Mouse (Mus musculus): Measurements from ENCODE around the gene Trp53rka.

Trp53rka gene

DNA sequence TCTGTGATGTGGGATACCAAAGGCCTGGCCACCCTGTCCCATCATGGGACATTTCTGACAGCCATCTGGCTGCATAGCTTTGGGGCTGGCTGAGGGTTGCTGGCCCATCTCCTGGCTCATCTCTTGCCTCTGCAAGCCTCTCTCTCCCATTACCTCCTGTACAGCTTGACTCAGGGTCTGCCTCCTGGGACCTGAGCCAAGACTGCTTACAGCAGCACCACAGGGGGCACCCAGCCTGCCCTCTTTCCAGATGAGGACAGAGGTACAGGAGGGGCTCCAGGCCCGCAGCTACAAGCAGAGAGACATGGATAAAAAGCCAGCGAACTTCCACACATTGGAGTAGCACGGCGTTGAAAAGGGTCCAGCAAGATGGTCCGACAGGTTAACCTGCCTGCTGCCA is 6.7 kb downstream of the Trp53rka start:
- no peak for DNase-seq (ENCODE audit: low read depth, low spot score)

DNA sequence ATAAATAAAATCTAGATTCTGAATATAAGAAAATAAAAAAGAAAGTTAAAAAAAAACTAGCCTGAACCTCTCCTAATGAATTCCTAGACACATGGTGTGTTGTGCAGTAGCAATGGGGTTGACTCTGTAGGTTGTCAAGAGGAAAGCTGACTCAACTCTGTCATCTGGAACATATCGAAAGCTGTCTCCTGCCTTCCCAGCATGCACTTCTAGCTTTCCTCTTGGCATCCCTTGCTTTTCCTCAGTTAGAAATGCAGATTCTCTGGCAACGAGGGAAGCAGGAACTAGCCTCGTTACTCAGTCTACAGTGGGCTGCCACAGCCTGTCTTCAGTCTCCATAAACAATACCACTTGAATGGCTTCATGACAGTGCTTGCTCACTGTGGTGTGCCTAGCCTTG is 7.3 kb downstream of the Trp53rka start:
- DNase-seq (ENCODE audit: low read depth, low spot score) = no peak

DNA sequence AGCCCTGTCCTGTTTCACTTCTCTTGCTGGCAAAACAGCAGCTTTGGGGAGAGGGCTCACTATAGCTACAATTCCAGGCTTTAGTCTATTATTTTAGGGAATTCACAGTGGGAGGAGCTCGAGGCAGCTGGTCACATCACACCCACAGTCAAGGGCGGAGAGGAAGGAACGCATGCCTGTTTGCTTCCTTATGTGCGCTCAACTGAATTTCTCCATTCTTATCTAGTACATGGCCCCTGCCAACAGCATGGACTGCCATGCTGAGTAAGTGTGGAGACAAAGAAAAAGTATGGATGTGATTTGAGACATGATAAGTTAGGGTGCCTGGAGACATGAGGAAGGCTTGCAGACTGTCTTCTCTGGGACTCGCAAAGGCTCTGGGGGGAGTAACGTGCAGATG is 9.0 kb downstream of the Trp53rka start:
- no peak for DNase-seq (ENCODE audit: low read depth, low spot score)

DNA sequence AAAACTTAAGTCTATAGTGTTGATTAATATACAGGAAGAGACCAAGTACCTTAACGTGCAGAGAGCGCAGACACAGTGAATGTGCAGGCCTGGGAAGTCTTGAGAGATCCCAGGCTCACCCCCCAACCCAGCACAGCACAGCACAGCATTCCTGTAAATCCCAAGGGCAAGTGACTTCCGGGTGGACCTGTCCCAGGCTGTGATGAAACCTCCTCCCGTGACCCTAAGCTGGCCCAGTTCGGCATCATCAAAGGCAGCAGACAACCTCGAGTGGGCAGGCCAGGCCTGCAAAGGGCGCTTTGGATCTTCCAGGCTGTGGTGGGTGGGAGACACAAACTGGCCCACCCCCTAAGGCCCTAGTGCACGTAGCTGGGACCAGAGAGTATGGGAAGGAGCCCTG is 11.1 kb downstream of the Trp53rka start:
- no peak for DNase-seq (ENCODE audit: low read depth, low spot score)

DNA sequence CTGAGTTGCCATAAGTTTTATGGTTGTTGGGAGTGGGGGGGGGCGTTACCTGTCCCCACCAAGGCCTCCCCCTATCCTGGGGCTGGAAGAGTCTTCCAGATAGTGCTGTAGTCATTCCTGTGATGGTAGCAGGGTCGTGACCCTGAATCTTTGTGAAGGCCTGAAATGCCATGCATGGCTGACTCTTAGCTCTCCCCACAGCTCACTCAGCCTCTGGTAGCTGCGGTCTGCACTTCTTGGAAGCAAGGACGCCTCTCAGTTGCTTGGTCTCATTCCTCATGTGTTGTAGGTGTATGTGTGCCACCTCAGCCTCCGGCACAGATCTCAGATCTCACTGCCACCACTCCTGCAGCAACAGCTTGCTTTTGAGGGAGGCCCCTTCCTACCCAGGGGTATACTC is 17.3 kb downstream of the Trp53rka start:
- no peak for DNase-seq (ENCODE audit: low read depth, low spot score)

DNA sequence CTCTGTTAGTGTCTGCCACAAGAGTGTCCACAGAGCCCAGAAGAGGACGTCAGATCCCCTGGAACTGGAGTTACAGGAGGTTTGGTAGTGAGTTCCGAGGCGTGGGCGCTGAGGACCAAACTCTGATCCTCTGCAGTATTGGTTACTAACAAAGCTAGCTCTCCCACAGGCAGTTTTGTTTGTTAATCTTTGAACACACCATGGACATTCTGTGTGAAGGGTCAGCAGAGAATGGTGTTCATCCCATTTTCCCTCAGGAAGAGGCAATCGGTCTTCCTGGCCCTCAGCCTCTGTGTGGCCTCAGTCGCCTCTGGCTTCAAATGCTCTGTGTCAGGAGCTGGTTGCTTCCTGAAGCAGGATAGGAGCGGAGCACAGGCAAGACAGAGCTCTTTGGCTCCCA is 17.7 kb downstream of the Trp53rka start:
- DNase-seq (ENCODE audit: low read depth, low spot score) = no peak

DNA sequence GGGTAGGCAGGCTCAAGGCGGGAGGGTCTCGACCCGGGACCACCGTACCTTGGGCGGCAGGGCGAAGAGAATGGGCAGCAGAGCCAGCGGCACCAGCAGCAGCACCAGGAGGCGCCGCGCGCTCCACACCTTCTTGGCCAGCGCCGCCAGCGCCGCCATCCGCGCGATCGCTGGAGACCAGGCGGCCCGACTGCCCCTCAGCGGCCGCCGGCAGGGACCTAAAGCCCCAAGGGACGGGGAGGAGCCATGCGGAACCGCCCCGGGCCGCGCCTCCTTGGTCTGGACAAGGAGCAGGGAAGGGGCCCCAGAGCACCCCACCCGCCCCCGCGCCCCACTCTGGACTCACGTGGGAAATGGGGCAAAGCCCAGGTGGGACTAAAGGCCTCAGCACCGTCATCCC is 20.1 kb downstream of the Trp53rka start, which contains the start of gene Slc13a3:
Gene Slc13a3, minus strand, starts transcription at position 228 of the 400 bp plus-strand sequence.
- DNase-seq (ENCODE audit: low read depth, low spot score) = peak; percentile 27

DNA sequence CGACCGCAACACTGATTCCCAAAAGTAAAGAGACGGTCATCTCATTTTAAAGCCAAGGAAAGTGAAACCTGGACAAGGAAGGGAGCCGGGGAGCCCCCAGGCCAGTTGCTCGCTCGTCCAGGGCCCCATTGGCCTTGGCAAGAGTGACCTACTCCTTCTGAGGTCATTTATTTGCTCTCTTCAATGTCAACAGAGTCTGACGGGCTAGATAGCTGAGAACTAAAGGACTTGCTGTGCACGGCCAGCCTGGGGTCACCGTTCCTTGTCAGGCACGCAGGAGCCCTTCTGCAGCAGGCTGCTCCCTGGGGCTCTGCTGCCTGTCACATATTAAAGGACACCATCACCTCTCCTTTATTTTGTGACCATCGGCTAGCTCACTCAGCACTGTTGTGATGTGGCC is 21.2 kb downstream of the Trp53rka start:
- no peak for DNase-seq (ENCODE audit: low read depth, low spot score)

DNA sequence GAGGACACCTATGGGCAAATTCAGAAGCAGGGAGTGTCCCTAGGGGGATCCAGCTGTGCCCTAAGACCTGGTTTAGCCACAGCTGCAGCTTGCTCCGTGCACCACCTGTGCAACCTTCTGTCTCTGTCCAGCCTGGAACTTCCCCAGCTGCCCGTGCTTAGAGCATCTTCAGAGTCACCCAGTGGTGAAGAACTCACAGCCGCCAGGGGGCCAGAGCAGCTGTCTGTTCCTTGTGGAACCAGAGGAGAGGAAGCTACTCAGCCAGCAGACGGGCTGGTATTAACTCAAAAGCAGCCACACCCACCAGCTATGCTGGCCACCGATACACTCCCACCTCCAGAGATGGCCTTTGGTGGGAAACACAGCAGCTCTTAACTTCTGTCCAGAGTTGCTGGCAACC is 23.0 kb downstream of the Trp53rka start:
- DNase-seq (ENCODE audit: low read depth, low spot score) = peak; percentile 63

DNA sequence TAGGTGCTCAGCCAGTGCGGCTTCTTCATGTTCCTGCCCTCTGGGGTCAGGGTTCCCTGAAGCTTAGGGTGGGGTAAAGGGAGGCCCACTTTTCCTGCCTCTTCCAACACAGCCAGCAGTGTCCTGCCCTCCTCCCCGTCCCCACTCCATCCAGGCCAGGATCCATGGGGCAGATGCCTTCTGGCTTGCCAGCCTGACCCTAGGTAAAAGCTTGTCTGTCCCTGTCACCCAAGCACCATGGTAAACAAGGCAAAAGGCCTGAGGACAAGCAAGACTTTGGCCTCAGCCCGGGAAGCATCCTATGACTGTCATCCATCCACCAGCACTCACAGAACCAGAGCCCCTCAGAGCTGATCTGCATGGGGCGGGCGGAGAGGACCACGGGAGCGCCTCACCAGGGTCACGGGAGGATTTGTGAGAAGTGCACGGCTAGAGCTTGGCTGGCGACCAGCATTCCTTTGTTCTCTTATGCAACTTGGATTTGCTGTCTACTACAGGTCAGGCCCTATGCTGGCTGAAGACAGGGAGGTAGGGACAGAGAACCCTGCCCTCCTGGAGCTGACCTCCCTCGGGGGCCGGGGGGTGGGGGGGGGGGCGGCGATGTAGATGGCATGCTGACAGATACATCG is 25.2 kb downstream of the Trp53rka start:
- no peak for DNase-seq (ENCODE audit: low read depth, low spot score)

DNA sequence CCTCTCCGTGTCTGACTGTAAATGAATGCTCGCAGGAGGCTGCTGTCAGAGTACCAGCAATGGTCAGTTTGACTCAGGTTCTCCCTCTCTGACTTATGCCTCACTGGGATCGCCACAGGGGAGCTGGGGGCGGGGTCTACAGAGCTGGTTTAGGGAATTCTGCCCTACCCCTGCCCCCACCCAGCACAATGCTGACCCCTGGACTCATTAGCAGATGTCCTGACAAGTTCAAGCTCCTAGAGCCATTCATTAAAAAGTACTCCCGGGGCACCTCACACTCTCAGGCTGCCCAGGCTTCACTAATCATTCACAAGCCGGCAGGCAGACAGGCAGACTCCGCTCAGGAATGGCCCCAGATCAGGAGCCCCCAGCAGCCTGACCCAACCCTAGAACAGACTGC is 33.5 kb downstream of the Trp53rka start:
- no peak for DNase-seq (ENCODE audit: low read depth, low spot score)

DNA sequence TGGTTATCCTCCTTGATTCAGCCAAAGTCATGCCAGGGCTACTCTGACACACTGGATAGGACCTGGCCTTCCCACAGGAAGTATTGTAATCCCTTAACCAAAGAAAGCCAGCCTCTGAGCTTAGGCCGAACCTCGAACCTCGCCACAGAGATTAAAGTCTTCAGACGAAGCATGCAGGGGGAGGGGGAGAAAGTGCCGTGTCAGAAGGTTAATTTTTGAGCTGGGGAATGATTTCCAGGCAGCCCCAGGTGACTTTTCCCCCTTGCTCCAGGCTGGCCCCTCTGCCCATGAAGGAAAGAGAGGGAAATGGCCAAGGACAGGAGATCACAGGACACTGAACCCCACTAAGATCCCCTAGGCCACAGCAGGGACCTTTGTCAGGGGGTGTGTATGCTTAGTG is 34.9 kb downstream of the Trp53rka start:
- no peak for DNase-seq (ENCODE audit: low read depth, low spot score)

DNA sequence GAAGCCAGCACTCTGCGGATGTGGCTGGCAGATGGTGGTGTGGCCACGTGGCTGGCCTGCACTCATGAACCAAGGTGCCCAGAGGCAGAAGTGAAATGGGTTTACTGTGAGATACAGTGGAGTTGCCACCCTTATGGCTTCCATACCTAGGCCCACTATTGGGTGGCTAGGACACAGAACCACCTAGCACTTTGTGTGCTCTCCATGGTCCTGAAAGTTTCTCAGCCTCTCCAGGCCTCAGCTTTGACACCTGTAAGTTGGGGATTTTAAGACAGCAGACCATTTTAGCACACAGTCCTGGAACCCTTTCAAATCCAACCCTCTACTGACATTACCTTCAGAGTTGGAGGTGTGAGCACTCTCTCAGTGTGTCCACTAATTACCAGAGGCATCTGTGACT is 36.4 kb downstream of the Trp53rka start:
- peak; percentile 70 for DNase-seq (ENCODE audit: low read depth, low spot score)

DNA sequence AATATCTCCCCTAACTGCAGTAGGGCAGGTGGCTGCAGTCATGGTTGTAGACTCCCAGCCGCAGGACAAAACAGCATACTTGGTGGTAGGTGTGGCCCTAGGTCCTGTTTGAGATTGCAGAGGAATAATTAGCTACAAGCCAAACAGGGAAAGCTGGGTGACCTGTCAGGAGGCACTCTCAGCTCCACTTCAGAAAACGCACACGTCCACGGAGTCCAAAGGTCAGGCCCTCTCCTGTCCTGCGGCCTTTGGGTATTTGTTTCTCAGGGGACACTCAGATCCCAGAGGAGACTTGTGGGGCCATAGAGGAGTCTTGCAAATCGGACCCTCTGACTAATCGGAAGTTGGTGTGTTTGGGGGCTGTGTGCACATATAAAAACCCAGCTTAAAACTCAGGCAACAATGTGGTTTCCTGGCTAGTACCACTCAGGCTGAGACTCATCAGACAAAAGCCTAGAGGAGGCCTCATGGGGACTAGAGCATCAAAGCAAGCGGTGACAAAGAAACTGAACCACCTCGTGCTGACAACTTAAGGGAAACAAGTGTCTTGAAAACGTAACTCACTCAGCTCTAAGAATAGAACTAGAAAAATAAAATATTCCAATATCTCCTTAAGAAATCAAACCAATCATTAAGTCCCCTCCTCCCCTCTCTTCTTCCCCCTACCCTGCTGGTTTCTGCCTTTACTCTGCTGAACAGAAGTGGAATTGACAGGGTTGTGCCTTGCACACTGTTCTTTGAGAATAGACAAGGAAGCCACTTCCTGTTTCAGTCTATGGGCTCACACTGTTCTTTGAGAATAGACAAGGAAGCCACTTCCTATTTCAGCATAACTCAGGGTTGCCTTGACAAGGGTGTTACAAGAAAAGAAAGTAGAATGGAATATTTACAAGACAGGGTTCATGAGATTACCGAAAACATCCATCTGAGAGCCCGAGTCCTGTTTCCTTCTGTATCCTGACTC is 40.1 kb downstream of the Trp53rka start:
- DNase-seq (ENCODE audit: low read depth, low spot score) = no peak

DNA sequence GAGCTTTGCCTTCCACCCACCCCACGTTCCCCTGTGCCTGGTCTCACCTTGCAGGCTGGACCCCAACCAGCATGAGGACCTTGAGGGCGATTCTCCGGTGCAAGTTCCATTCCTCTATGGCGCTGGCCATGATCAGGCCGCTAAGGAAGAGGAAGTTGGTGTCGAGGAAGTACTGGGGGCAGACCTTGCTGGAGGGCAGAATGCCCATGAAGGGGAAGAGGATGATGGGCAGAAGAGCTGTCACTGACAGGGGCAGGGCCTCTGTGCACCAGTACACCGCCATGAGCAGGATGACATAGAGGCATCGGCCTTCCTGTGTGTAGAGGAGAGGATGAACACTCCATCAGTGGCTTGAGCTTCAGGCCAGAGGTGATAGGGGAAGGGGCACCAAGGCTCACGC is 44.6 kb downstream of the Trp53rka start:
- DNase-seq (ENCODE audit: low read depth, low spot score) = no peak

DNA sequence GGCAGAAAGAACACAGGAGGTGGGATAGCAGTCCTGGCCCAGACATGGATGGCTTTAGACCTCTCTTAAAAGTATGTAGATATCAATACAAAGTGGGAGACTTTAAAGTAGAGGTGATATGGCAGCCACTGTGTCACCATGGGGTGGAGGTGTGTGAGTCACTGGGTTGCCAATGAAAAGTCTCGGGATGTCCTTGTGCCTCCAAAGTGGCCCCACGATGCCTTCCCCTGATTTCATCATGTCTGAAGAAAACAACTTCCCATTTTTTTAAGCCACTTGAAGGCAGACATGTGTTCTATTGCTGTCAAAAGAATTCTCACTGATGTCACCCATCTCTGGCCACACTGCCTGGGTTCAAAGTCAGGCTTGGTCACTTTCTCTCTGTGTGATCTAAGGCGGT is 48.3 kb downstream of the Trp53rka start:
- DNase-seq (ENCODE audit: low read depth, low spot score) = no peak

DNA sequence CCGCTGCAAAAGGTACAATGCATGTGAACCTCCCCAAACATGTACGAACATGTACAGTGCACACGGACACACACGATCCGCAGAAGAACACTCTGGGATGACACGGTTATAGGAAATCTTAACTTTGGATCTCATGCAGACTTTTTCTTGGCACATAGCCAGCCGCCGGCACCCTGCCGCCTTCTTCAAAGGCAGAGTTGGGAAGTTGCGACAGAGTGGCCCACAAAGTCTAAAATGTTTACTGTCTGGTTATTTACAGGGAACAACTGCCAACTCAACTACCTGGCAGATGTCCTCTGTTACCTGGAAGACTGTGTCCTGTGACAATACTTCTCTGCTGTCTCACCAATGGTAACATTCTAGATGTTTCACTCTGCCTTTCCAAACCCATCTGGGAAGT is 50.1 kb downstream of the Trp53rka start:
- DNase-seq (ENCODE audit: low read depth, low spot score) = no peak

DNA sequence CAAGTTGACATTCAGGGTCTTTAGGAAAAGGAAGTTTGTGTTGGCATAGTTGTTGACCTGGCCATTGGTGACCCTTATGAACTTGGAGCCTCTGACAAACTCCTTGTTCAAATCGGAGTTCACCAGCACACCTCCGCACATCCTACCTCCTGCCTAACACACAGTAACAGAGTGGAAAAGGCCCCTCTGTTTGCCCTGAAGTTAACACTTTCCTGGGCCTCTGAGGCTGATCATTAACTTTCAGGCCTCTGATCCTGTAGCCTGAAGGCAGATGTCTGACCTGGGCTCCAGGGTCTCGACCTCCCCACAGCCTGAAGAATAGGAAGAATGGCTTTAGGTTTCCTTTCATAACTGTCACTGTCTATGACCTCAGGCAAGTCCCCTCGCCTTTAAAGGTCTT is 51.5 kb downstream of the Trp53rka start:
- DNase-seq (ENCODE audit: low read depth, low spot score) = no peak
